Mouse (Mus musculus): ENCODE measurements around the gene Gm38431.

DNA sequence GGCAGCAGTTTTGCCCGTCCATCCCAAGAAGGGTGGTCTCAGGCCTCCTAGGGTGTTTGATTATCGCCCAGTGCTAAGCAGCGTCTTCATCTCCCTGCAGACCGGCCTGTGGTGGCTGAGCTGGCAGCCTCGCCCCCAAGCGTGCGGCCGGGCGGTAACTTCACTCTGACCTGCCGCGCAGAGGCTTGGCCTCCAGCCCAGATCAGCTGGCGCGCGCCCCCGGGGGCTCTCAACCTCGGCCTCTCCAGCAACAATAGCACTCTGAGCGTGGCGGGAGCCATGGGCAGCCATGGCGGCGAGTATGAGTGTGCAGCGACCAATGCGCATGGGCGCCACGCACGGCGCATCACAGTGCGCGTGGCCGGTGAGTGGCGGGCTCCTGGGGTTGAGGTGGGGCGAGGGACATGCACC, 54.3 kb downstream of the Gm38431 start:
- TF ChIP-seq POLR2A (IDR thresholded peaks at IDR 0.05; ENCODE audit: control insufficient read depth, extremely low read depth, insufficient read depth, low read length, poor library complexity) (no peak), CTCF (IDR thresholded peaks at IDR 0.05; ENCODE audit: borderline replicate concordance, control insufficient read depth, extremely low read depth, insufficient read depth, low read length, poor library complexity) (no peak)

Data from thymus, adult 2 months (tissue).